Mouse (Mus musculus) forebrain, embryonic 14.5 days (tissue): ENCODE results near the gene Rgs12. TPM values are rescaled to one million over a fixed set of nuclear protein-coding genes. Genes with fewer than 3 reads are reported as not detected.

ENCODE experiments used
- ATAC-seq: fragments of 200-750 bp; cut with Nextera tagmentation; 2 replicates; pipeline ENCODE4 v1.8.0; 2017; ENCODE audit warnings: mild to moderate bottlenecking, moderate library complexity
- DNase-seq: peaks from one replicate; pipeline ENCODE4 v3.0.0-alpha.2; 2015; ENCODE audit warnings: low spot score
- H3K27ac ChIP-seq: fragments of 300-500 bp; sonication (generic); 2 replicates; pipeline ENCODE4 v1.5.1; 2014; ENCODE audit warnings: low read depth, mild to moderate bottlenecking, control low read depth, low read length, moderate library complexity
- H3K27me3 ChIP-seq: fragments of 300-500 bp; sonication (generic); replicated peaks from 2 replicates; pipeline ENCODE4 v1.6.1; 2014; ENCODE audit warnings: low read length, control low read depth, mixed read lengths; ENCODE audit not compliant: control insufficient read depth, insufficient read depth
- H3K36me3 ChIP-seq: fragments of 300-500 bp; sonication (generic); 2 replicates; pipeline ENCODE4 v1.6.1; 2014; ENCODE audit warnings: low read length, control low read depth; ENCODE audit not compliant: control insufficient read depth, insufficient read depth
- H3K4me1 ChIP-seq: fragments of 300-500 bp; sonication (generic); 2 replicates; pipeline ENCODE4 v1.6.1; 2014; ENCODE audit warnings: antibody characterized with exemption, low read length, control low read depth; ENCODE audit not compliant: control insufficient read depth, insufficient read depth
- H3K4me2 ChIP-seq: fragments of 300-500 bp; sonication (generic); 2 replicates; pipeline ENCODE4 v1.6.1; 2014; ENCODE audit warnings: mild to moderate bottlenecking, control low read depth, low read length
- H3K4me3 ChIP-seq: fragments of 300-500 bp; sonication (generic); 2 replicates; pipeline ENCODE4 v1.5.1; 2014; ENCODE audit warnings: low read depth, low read length, control low read depth
- H3K9ac ChIP-seq: fragments of 300-500 bp; sonication (generic); 2 replicates; pipeline ENCODE4 v1.6.1; 2014; ENCODE audit warnings: mild to moderate bottlenecking, low read length, control low read depth, moderate library complexity
- H3K9me3 ChIP-seq: fragments of 300-500 bp; sonication (generic); replicated peaks from 2 replicates; pipeline ENCODE4 v1.6.1; 2016; ENCODE audit warnings: low read length, control low read depth, mixed read lengths; ENCODE audit not compliant: control insufficient read depth
- WGBS: fragments of 180-500 bp; shearing (Covaris S2); extraction: QIAGEN DNeasy Blood & Tissue Kit; methylation state at CpG from one replicate; pipeline ENCODE4 v1.1.7; 2014; 5-methylcytosine and 5-hydroxymethylcytosine counted together
- polyA plus RNA-seq: library from polyadenylated mRNA; unstranded; fragments of >200 nt; fragmentation: Nextera tagmentation; extraction: Ambion mirVana; gene quantifications from 2 replicates; pipeline ENCODE4 v1.2.1, GENCODE M21; 2014

Rgs12 gene
- polyA plus RNA-seq, 1 experiment from 2014 or later = 37.2 TPM

GRCm38 (mm10) chr5:35058216-35058615, 109.0 kb downstream of the Rgs12 start:
- ATAC-seq (no peak), DNase-seq (no peak)
- Histone ChIP-seq H3K4me1 (peaks cover 7% of the 10 kb centered on the region; the same call in 1 of the 2 replicates), H3K9ac (0 out of 2 replicates have a peak overlapping the region, but pooled peaks have one; percentile 78), H3K4me2 (peak overlapping the region; percentile 92), H3K9me3 (no peaks in the 10 kb centered on the region), H3K27me3 (0 out of 2 replicates have a peak, but pooled peaks cover 5% of the 10 kb centered on the region), H3K36me3 (no peaks in the 10 kb centered on the region), H3K27ac (no peak overlapping the region), H3K4me3 (no peak overlapping the region)
- WGBS = 50% methylated on average over 1 of the region's 1 CpGs

GRCm38 (mm10) chr5:35060098-35060497, 110.9 kb downstream of the Rgs12 start:
- Histone ChIP-seq H3K9ac (no peak overlapping the region), H3K9me3 (no peaks in the 10 kb centered on the region), H3K4me3 (no peak overlapping the region), H3K4me1 (peaks cover 6% of the 10 kb centered on the region; the same call in 1 of the 2 replicates), H3K4me2 (no peak overlapping the region), H3K27me3 (0 out of 2 replicates have a peak, but pooled peaks cover 5% of the 10 kb centered on the region), H3K27ac (no peak overlapping the region), H3K36me3 (no peaks in the 10 kb centered on the region)
- 80% methylated on average over 3 of the region's 3 CpGs for WGBS
- ATAC-seq = no peak
- no peak for DNase-seq

GRCm38 (mm10) chr5:35069841-35070240, 120.6 kb downstream of the Rgs12 start:
- Histone ChIP-seq H3K27me3 (no peaks in the 10 kb centered on the region), H3K9me3 (no peaks in the 10 kb centered on the region), H3K9ac (no peak overlapping the region), H3K4me2 (no peak overlapping the region), H3K4me1 (0 out of 2 replicates have a peak, but pooled peaks cover 4% of the 10 kb centered on the region), H3K4me3 (no peak overlapping the region), H3K36me3 (no peaks in the 10 kb centered on the region), H3K27ac (no peak overlapping the region)
- 91% methylated on average over 2 of the region's 2 CpGs for WGBS
- ATAC-seq (no peak), DNase-seq (no peak)

- Histone ChIP-seq H3K4me1 (0 out of 2 replicates have a peak, but pooled peaks cover 4% of the 10 kb centered on the region), H3K4me3 (no peak overlapping the region), H3K27me3 (no peaks in the 10 kb centered on the region), H3K4me2 (no peak overlapping the region), H3K9me3 (no peaks in the 10 kb centered on the region), H3K36me3 (no peaks in the 10 kb centered on the region), H3K9ac (no peak overlapping the region), H3K27ac (0 out of 2 replicates have a peak overlapping the region, but pooled peaks have one; percentile 27)
- 81% methylated on average over 8 of the region's 8 CpGs for WGBS
- ATAC-seq (no peak), DNase-seq (no peak)
Observed at GRCm38 (mm10) chr5:35070314-35070713, 121.1 kb downstream of the Rgs12 start.

- peak overlapping the region; percentile 27; the same call in 1 of the 2 replicates for H3K27ac ChIP-seq
- H3K36me3 ChIP-seq = no peaks in the 10 kb centered on the region
- peak; percentile 79 for ATAC-seq
Observed at GRCm38 (mm10) chr5:35070953-35071352, 121.7 kb downstream of the Rgs12 start.

GRCm38 (mm10) chr5:35071855-35072254, 122.6 kb downstream of the Rgs12 start:
- no peak overlapping the region for H3K4me3 ChIP-seq
- 0 out of 2 replicates have a peak, but pooled peaks cover 4% of the 10 kb centered on the region for H3K4me1 ChIP-seq
- H3K27me3 ChIP-seq = no peaks in the 10 kb centered on the region
- H3K36me3 ChIP-seq = no peaks in the 10 kb centered on the region
- no peaks in the 10 kb centered on the region for H3K9me3 ChIP-seq
- DNase-seq = no peak
- WGBS = 92% methylated on average over 6 of the region's 6 CpGs
- H3K4me2 ChIP-seq = no peak overlapping the region
- ATAC-seq = no peak
- H3K27ac ChIP-seq = no peak overlapping the region
- no peak overlapping the region for H3K9ac ChIP-seq

More at GRCm38 (mm10) chr5:35070953-35071352, 121.7 kb downstream of the Rgs12 start:
- WGBS = 57% methylated on average over 7 of the region's 7 CpGs
- no peak overlapping the region for H3K4me2 ChIP-seq
- H3K9me3 ChIP-seq = no peaks in the 10 kb centered on the region
- peak; percentile 60 for DNase-seq
- no peaks in the 10 kb centered on the region for H3K27me3 ChIP-seq
- H3K4me3 ChIP-seq = no peak overlapping the region
- 0 out of 2 replicates have a peak, but pooled peaks cover 4% of the 10 kb centered on the region for H3K4me1 ChIP-seq
- no peak overlapping the region for H3K9ac ChIP-seq

- Histone ChIP-seq H3K4me1 (0 out of 2 replicates have a peak, but pooled peaks cover 4% of the 10 kb centered on the region), H3K9ac (no peak overlapping the region), H3K4me3 (no peak overlapping the region), H3K27me3 (no peaks in the 10 kb centered on the region), H3K9me3 (no peaks in the 10 kb centered on the region), H3K27ac (no peak overlapping the region), H3K36me3 (no peaks in the 10 kb centered on the region), H3K4me2 (no peak overlapping the region)
- DNase-seq (no peak), ATAC-seq (no peak)
- WGBS = 87% methylated on average over 11 of the region's 11 CpGs
Observed at GRCm38 (mm10) chr5:35073235-35073634, 124.0 kb downstream of the Rgs12 start.

GRCm38 (mm10) chr5:35073992-35074391, 124.7 kb downstream of the Rgs12 start:
- no peaks in the 10 kb centered on the region for H3K27me3 ChIP-seq
- no peak overlapping the region for H3K27ac ChIP-seq
- DNase-seq (no peak), ATAC-seq (no peak)
- H3K4me2 ChIP-seq = no peak overlapping the region
- H3K9ac ChIP-seq = no peak overlapping the region
- 0 out of 2 replicates have a peak, but pooled peaks cover 4% of the 10 kb centered on the region for H3K4me1 ChIP-seq
- no peaks in the 10 kb centered on the region for H3K9me3 ChIP-seq
- 68% methylated on average over 9 of the region's 9 CpGs for WGBS
- H3K4me3 ChIP-seq = no peak overlapping the region
- H3K36me3 ChIP-seq = no peaks in the 10 kb centered on the region

GRCm38 (mm10) chr5:35076369-35076768, 127.1 kb downstream of the Rgs12 start:
- DNase-seq = no peak
- 83% methylated on average over 1 of the region's 1 CpGs for WGBS
- Histone ChIP-seq H3K4me2 (no peak overlapping the region), H3K36me3 (no peaks in the 10 kb centered on the region), H3K27ac (no peak overlapping the region), H3K9me3 (no peaks in the 10 kb centered on the region), H3K27me3 (no peaks in the 10 kb centered on the region), H3K4me1 (no peaks in the 10 kb centered on the region), H3K9ac (no peak overlapping the region), H3K4me3 (no peak overlapping the region)
- ATAC-seq = no peak
